Mouse (Mus musculus): ENCODE measurements around the gene Sirt4. TPM values are rescaled to one million over a fixed set of nuclear protein-coding genes. Genes with fewer than 3 reads are reported as not detected.

The Sirt4 gene
- polyA plus RNA-seq, 1 experiment from 2014 or later = 19.2 TPM

- H3K4me3 ChIP-seq (ENCODE audit: low read depth, low read length) = no peak overlapping the region
- ATAC-seq (ENCODE audit: insufficient number of reproducible peaks, low FRiP score, low TSS enrichment, low read depth) (no peak), DNase-seq (ENCODE audit: low spot score) (no peak)
- peaks cover 62% of the 10 kb centered on the region for H3K4me1 ChIP-seq (ENCODE audit: control insufficient read depth, insufficient read depth, low read length)
- H3K4me2 ChIP-seq (ENCODE audit: low read depth, severe bottlenecking) = no peak overlapping the region
- H3K36me3 ChIP-seq (ENCODE audit: control insufficient read depth, insufficient read depth, low read length) = no peaks in the 10 kb centered on the region
- 83% methylated on average over 9 of the region's 9 CpGs for WGBS
- H3K9me3 ChIP-seq (ENCODE audit: control insufficient read depth, low read length) = no peaks in the 10 kb centered on the region
- H3K27ac ChIP-seq (replicated peaks; ENCODE audit: low read depth, low read length) = peak overlapping the region; percentile 42; the same call in 1 of the 2 replicates
- H3K27me3 ChIP-seq (ENCODE audit: control insufficient read depth, insufficient read depth, low read length) = no peaks in the 10 kb centered on the region
- no peak overlapping the region; the same call in 1 of the 2 replicates for H3K9ac ChIP-seq (ENCODE audit: low read length)
Observed at GRCm38 (mm10) chr5:115525943-115526342, 41.4 kb upstream of the Sirt4 start.

- WGBS = 84% methylated on average over 4 of the region's 4 CpGs
- Histone ChIP-seq H3K27me3 (ENCODE audit: control insufficient read depth, insufficient read depth, low read length) (no peaks in the 10 kb centered on the region), H3K4me1 (ENCODE audit: control insufficient read depth, insufficient read depth, low read length) (peaks cover 64% of the 10 kb centered on the region), H3K9me3 (ENCODE audit: control insufficient read depth, low read length) (no peaks in the 10 kb centered on the region), H3K4me2 (ENCODE audit: low read depth, severe bottlenecking) (no peak overlapping the region), H3K9ac (ENCODE audit: low read length) (no peak overlapping the region), H3K4me3 (ENCODE audit: low read depth, low read length) (no peak overlapping the region), H3K27ac (replicated peaks; ENCODE audit: low read depth, low read length) (no peak overlapping the region), H3K36me3 (ENCODE audit: control insufficient read depth, insufficient read depth, low read length) (no peaks in the 10 kb centered on the region)
- no peak for ATAC-seq (ENCODE audit: insufficient number of reproducible peaks, low FRiP score, low TSS enrichment, low read depth)
- no peak for DNase-seq (ENCODE audit: low spot score)
Observed at GRCm38 (mm10) chr5:115525416-115525815, 40.9 kb upstream of the Sirt4 start.

GRCm38 (mm10) chr5:115524471-115524870, 39.9 kb upstream of the Sirt4 start:
- WGBS = 42% methylated on average over 12 of the region's 12 CpGs
- peak; percentile 35; the same call in 1 of the 2 replicates for ATAC-seq (ENCODE audit: insufficient number of reproducible peaks, low FRiP score, low TSS enrichment, low read depth)
- H3K4me3 ChIP-seq (ENCODE audit: low read depth, low read length) = no peak overlapping the region
- H3K4me2 ChIP-seq (ENCODE audit: low read depth, severe bottlenecking) = peak overlapping the region; percentile 45; the same call in 1 of the 2 replicates
- H3K27me3 ChIP-seq (ENCODE audit: control insufficient read depth, insufficient read depth, low read length) = no peaks in the 10 kb centered on the region
- no peaks in the 10 kb centered on the region for H3K9me3 ChIP-seq (ENCODE audit: control insufficient read depth, low read length)
- DNase-seq (ENCODE audit: low spot score) = no peak
- peaks cover 61% of the 10 kb centered on the region for H3K4me1 ChIP-seq (ENCODE audit: control insufficient read depth, insufficient read depth, low read length)
- no peak overlapping the region; the same call in 1 of the 2 replicates for H3K9ac ChIP-seq (ENCODE audit: low read length)
- peak overlapping the region; percentile 68 for H3K27ac ChIP-seq (replicated peaks; ENCODE audit: low read depth, low read length)
- no peaks in the 10 kb centered on the region for H3K36me3 ChIP-seq (ENCODE audit: control insufficient read depth, insufficient read depth, low read length)

GRCm38 (mm10) chr5:115523971-115524370, 39.4 kb upstream of the Sirt4 start:
- no peaks in the 10 kb centered on the region for H3K36me3 ChIP-seq (ENCODE audit: control insufficient read depth, insufficient read depth, low read length)
- peak overlapping the region; percentile 68 for H3K27ac ChIP-seq (replicated peaks; ENCODE audit: low read depth, low read length)
- no peaks in the 10 kb centered on the region for H3K9me3 ChIP-seq (ENCODE audit: control insufficient read depth, low read length)
- peak overlapping the region; percentile 40; the same call in 1 of the 2 replicates for H3K9ac ChIP-seq (ENCODE audit: low read length)
- ATAC-seq (ENCODE audit: insufficient number of reproducible peaks, low FRiP score, low TSS enrichment, low read depth) (peak; percentile 79), DNase-seq (ENCODE audit: low spot score) (peak; percentile 75)
- H3K27me3 ChIP-seq (ENCODE audit: control insufficient read depth, insufficient read depth, low read length) = no peaks in the 10 kb centered on the region
- peak overlapping the region; percentile 45; the same call in 1 of the 2 replicates for H3K4me2 ChIP-seq (ENCODE audit: low read depth, severe bottlenecking)
- WGBS = 6% methylated on average over 15 of the region's 15 CpGs
- 0 out of 2 replicates have a peak overlapping the region, but pooled peaks have one; percentile 14 for H3K4me3 ChIP-seq (ENCODE audit: low read depth, low read length)
- peaks cover 56% of the 10 kb centered on the region for H3K4me1 ChIP-seq (ENCODE audit: control insufficient read depth, insufficient read depth, low read length)

GRCm38 (mm10) chr5:115522981-115523499, 38.5 kb upstream of the Sirt4 start:
- Histone ChIP-seq H3K4me3 (ENCODE audit: low read depth, low read length) (no peak overlapping the region), H3K27ac (replicated peaks; ENCODE audit: low read depth, low read length) (peak overlapping the region; percentile 72), H3K9ac (ENCODE audit: low read length) (no peak overlapping the region), H3K4me2 (ENCODE audit: low read depth, severe bottlenecking) (no peak overlapping the region), H3K4me1 (ENCODE audit: control insufficient read depth, insufficient read depth, low read length) (peaks cover 52% of the 10 kb centered on the region), H3K27me3 (ENCODE audit: control insufficient read depth, insufficient read depth, low read length) (no peaks in the 10 kb centered on the region), H3K9me3 (ENCODE audit: control insufficient read depth, low read length) (no peaks in the 10 kb centered on the region), H3K36me3 (ENCODE audit: control insufficient read depth, insufficient read depth, low read length) (no peaks in the 10 kb centered on the region)
- no peak for ATAC-seq (ENCODE audit: insufficient number of reproducible peaks, low FRiP score, low TSS enrichment, low read depth)
- 68% methylated on average over 15 of the region's 15 CpGs for whole genome bisulfite sequencing
- DNase-seq (ENCODE audit: low spot score) = no peak

GRCm38 (mm10) chr5:115522531-115522930, 38.0 kb upstream of the Sirt4 start:
- ATAC-seq (ENCODE audit: insufficient number of reproducible peaks, low FRiP score, low TSS enrichment, low read depth) (no peak), DNase-seq (ENCODE audit: low spot score) (no peak)
- no peaks in the 10 kb centered on the region for H3K27me3 ChIP-seq (ENCODE audit: control insufficient read depth, insufficient read depth, low read length)
- 61% methylated on average over 4 of the region's 4 CpGs for whole genome bisulfite sequencing
- no peak overlapping the region for H3K4me3 ChIP-seq (ENCODE audit: low read depth, low read length)
- H3K36me3 ChIP-seq (ENCODE audit: control insufficient read depth, insufficient read depth, low read length) = no peaks in the 10 kb centered on the region
- H3K9me3 ChIP-seq (ENCODE audit: control insufficient read depth, low read length) = no peaks in the 10 kb centered on the region
- peaks cover 52% of the 10 kb centered on the region for H3K4me1 ChIP-seq (ENCODE audit: control insufficient read depth, insufficient read depth, low read length)
- no peak overlapping the region for H3K4me2 ChIP-seq (ENCODE audit: low read depth, severe bottlenecking)
- peak overlapping the region; percentile 72 for H3K27ac ChIP-seq (replicated peaks; ENCODE audit: low read depth, low read length)
- no peak overlapping the region for H3K9ac ChIP-seq (ENCODE audit: low read length)

GRCm38 (mm10) chr5:115521553-115522461, 37.3 kb upstream of the Sirt4 start:
- Histone ChIP-seq H3K27ac (replicated peaks; ENCODE audit: low read depth, low read length) (peak overlapping the region; percentile 1), H3K4me1 (ENCODE audit: control insufficient read depth, insufficient read depth, low read length) (peaks cover 52% of the 10 kb centered on the region), H3K4me2 (ENCODE audit: low read depth, severe bottlenecking) (no peak overlapping the region), H3K36me3 (ENCODE audit: control insufficient read depth, insufficient read depth, low read length) (no peaks in the 10 kb centered on the region), H3K9me3 (ENCODE audit: control insufficient read depth, low read length) (no peaks in the 10 kb centered on the region), H3K27me3 (ENCODE audit: control insufficient read depth, insufficient read depth, low read length) (no peaks in the 10 kb centered on the region), H3K4me3 (ENCODE audit: low read depth, low read length) (no peak overlapping the region), H3K9ac (ENCODE audit: low read length) (no peak overlapping the region)
- ATAC-seq (ENCODE audit: insufficient number of reproducible peaks, low FRiP score, low TSS enrichment, low read depth) (no peak), DNase-seq (ENCODE audit: low spot score) (peak; percentile 61)
- 49% methylated on average over 21 of the region's 21 CpGs for WGBS

GRCm38 (mm10) chr5:115520325-115520869, 35.9 kb upstream of the Sirt4 start:
- Histone ChIP-seq H3K9ac (ENCODE audit: low read length) (0 out of 2 replicates have a peak overlapping the region, but pooled peaks have one; percentile 30), H3K9me3 (ENCODE audit: control insufficient read depth, low read length) (no peaks in the 10 kb centered on the region), H3K4me1 (ENCODE audit: control insufficient read depth, insufficient read depth, low read length) (peaks cover 46% of the 10 kb centered on the region), H3K4me2 (ENCODE audit: low read depth, severe bottlenecking) (no peak overlapping the region), H3K27ac (replicated peaks; ENCODE audit: low read depth, low read length) (0 out of 2 replicates have a peak overlapping the region, but pooled peaks have one; percentile 26), H3K27me3 (ENCODE audit: control insufficient read depth, insufficient read depth, low read length) (no peaks in the 10 kb centered on the region), H3K4me3 (ENCODE audit: low read depth, low read length) (no peak overlapping the region), H3K36me3 (ENCODE audit: control insufficient read depth, insufficient read depth, low read length) (no peaks in the 10 kb centered on the region)
- ATAC-seq (ENCODE audit: insufficient number of reproducible peaks, low FRiP score, low TSS enrichment, low read depth) = no peak
- 65% methylated on average over 21 of the region's 21 CpGs for WGBS
- DNase-seq (ENCODE audit: low spot score) = no peak
